Mouse (Mus musculus) hindbrain, embryonic 11.5 days (tissue): ENCODE results near the gene Tppp2. TPM values are rescaled to one million over a fixed set of nuclear protein-coding genes. Genes with fewer than 3 reads are reported as not detected.

ENCODE experiments used
- ATAC-seq: fragments of 200-750 bp; cut with Nextera tagmentation; 2 replicates; pipeline ENCODE4 v1.8.0; 2017; ENCODE audit warnings: mild to moderate bottlenecking, moderate TSS enrichment, moderate library complexity; ENCODE audit not compliant: low FRiP score
- DNase-seq: peaks from one replicate; pipeline ENCODE4 v3.0.0-alpha.2; 2015; ENCODE audit warnings: low spot score
- H3K27ac ChIP-seq: fragments of 300-500 bp; sonication (generic); 2 replicates; pipeline ENCODE4 v1.5.1; 2014; ENCODE audit warnings: mild to moderate bottlenecking, low read depth, low read length
- H3K27me3 ChIP-seq: fragments of 300-500 bp; sonication (generic); 2 replicates; pipeline ENCODE4 v1.6.1; 2014; ENCODE audit warnings: mild to moderate bottlenecking, low read length, moderate library complexity, mixed read lengths; ENCODE audit not compliant: control insufficient read depth, insufficient read depth
- H3K36me3 ChIP-seq: fragments of 300-500 bp; sonication (generic); 2 replicates; pipeline ENCODE4 v1.6.1; 2014; ENCODE audit warnings: mild to moderate bottlenecking, low read length, moderate library complexity, mixed read lengths; ENCODE audit not compliant: control insufficient read depth, insufficient read depth
- H3K4me1 ChIP-seq: fragments of 300-500 bp; sonication (generic); replicated peaks from 2 replicates; pipeline ENCODE4 v1.6.1; 2014; ENCODE audit warnings: low read length, mixed read lengths; ENCODE audit not compliant: control insufficient read depth, insufficient read depth
- H3K4me2 ChIP-seq: fragments of 300-500 bp; sonication (generic); replicated peaks from 2 replicates; pipeline ENCODE4 v1.6.1; 2014; ENCODE audit warnings: mild to moderate bottlenecking, low read depth, low read length
- H3K4me3 ChIP-seq: fragments of 300-500 bp; sonication (generic); 2 replicates; pipeline ENCODE4 v1.5.1; 2014; ENCODE audit warnings: low read depth, low read length
- H3K9ac ChIP-seq: fragments of 300-500 bp; sonication (generic); 2 replicates; pipeline ENCODE4 v1.6.1; 2014; ENCODE audit warnings: low read depth, low read length
- H3K9me3 ChIP-seq: fragments of 300-500 bp; sonication (generic); 2 replicates; pipeline ENCODE4 v1.6.1; 2016; ENCODE audit warnings: low read length; ENCODE audit not compliant: control insufficient read depth
- WGBS: fragments of 180-500 bp; shearing (Covaris S2); extraction: QIAGEN DNeasy Blood & Tissue Kit; methylation state at CpG from one replicate; pipeline ENCODE4 v1.1.7; 2014; 5-methylcytosine and 5-hydroxymethylcytosine counted together
- polyA plus RNA-seq: library from polyadenylated mRNA; unstranded; fragments of >200 nt; fragmentation: Nextera tagmentation; extraction: Ambion mirVana; gene quantifications from 2 replicates; pipeline ENCODE4 v1.2.1, GENCODE M21; 2014

The Tppp2 gene
- polyA plus RNA-seq, 1 experiment from 2014 or later = not detected

DNA sequence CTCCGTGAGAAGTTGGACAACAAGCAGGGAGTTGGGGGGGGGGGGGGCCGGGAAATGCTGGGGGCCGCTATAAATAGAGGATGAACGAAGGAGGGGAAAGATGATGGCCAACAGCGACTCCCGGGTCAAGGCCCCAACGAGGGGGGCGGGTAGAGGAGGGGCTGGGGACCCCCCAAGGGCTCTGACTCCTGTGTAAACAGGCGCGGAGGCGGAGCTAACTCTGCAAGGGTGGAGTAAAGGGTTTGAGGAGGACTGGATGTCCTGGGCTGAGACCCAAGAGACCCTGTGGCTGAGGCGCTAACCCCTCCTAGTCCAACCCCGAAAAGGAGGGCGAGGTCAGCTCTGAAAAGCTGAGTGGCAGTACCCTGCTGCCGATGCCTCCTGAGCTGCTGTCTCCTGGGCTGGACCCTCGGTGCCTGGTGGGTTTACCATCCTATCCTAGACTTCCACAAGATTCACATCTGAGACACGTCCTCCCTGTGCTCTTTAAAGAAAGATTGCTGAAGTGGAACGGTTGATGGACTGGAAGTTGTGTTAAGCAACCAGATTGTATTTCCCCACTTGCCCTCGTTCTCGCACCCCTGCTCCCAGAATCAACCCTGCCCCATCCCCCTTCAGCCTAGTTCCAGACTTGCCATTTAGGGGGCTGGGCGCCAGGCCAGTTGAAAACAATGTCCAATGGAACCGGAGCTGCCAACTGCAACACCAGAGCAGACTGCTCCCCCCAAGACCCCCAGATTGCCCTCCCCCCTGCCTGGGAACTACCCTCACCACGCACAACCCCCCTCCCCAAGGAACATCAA is 4.1 kb upstream of the Tppp2 start, which contains the start of gene Ndrg2:
Gene Ndrg2 (minus strand): TSS at position 199 of the 803 bp plus-strand sequence.
- Histone ChIP-seq H3K27me3 (peaks cover 12% of the 10 kb centered on the region), H3K4me3 (peak within 1 kb of the TSS; percentile 53), H3K9ac (peak within 1 kb of the TSS; percentile 59), H3K4me1 (peaks cover 6% of the 10 kb centered on the region; the same call in 1 of the 2 replicates), H3K9me3 (no peaks in the 10 kb centered on the region), H3K4me2 (peak within 1 kb of the TSS; percentile 99), H3K27ac (no peak within 1 kb of the TSS), H3K36me3 (no peaks in the 10 kb centered on the region)
- WGBS = 3% methylated on average over 23 of the region's 23 CpGs
- ATAC-seq (peak; percentile 62), DNase-seq (peak; percentile 57)

DNA sequence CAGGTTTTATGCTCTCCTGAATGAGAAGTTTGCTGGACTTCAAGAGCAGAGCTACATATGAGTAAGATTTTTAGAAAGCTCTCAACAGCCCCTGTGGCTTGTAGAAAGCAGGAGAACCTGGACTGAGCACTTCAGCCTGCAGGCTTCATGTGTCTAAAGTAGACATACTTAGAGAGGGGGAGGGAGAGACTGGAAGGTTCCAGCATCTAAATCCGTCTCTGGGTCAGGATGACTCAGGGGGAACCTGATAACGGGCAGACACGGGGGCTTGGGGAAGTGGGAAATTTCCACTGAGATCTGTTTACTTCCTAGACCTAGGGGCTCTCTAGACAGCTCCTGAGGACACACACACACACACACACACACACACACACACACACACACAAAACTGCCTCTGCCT is 3.2 kb upstream of the Tppp2 start:
- DNase-seq (no peak), ATAC-seq (no peak)
- peaks cover 12% of the 10 kb centered on the region for H3K27me3 ChIP-seq
- peaks cover 6% of the 10 kb centered on the region; the same call in 1 of the 2 replicates for H3K4me1 ChIP-seq
- H3K9me3 ChIP-seq = no peaks in the 10 kb centered on the region
- whole genome bisulfite sequencing = 43% methylated on average over 3 of the region's 3 CpGs
- H3K36me3 ChIP-seq = no peaks in the 10 kb centered on the region
- no peak overlapping the region for H3K4me2 ChIP-seq
- H3K4me3 ChIP-seq = no peak overlapping the region
- no peak overlapping the region for H3K9ac ChIP-seq
- no peak overlapping the region for H3K27ac ChIP-seq

DNA sequence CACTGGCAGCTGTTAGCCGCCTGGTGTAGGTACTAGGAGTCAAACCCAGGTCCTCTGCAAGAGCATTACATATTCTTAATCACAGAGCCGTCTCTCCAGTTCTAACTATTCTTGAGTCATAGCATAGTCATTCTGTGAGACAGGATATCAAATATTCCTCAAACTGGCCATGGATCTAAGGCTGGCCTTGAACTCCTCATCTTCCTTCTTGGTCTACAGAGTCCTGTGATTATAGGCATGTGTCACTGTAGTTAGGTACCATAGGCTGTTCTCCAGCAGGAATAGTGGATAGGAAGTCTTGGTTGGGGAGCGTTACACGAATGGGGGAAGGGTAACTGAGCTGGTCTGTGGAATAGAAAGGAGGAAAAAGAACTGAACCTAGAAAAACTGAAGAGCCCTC is 1.7 kb upstream of the Tppp2 start:
- Histone ChIP-seq H3K4me2 (no peak overlapping the region), H3K36me3 (no peaks in the 10 kb centered on the region), H3K4me3 (no peak overlapping the region), H3K27me3 (peaks cover 12% of the 10 kb centered on the region), H3K27ac (no peak overlapping the region), H3K9ac (no peak overlapping the region), H3K4me1 (peaks cover 6% of the 10 kb centered on the region; the same call in 1 of the 2 replicates), H3K9me3 (no peaks in the 10 kb centered on the region)
- DNase-seq = no peak
- no peak for ATAC-seq
- WGBS = 89% methylated on average over 4 of the region's 4 CpGs

- H3K9me3 ChIP-seq = no peaks in the 10 kb centered on the region
- DNase-seq (no peak), ATAC-seq (no peak)
- H3K4me2 ChIP-seq = no peak overlapping the region
- H3K4me1 ChIP-seq = peaks cover 6% of the 10 kb centered on the region; the same call in 1 of the 2 replicates
- no peaks in the 10 kb centered on the region for H3K36me3 ChIP-seq
- H3K27me3 ChIP-seq = peaks cover 6% of the 10 kb centered on the region
- H3K27ac ChIP-seq = no peak overlapping the region
- H3K4me3 ChIP-seq = no peak overlapping the region
- 87% methylated on average over 4 of the region's 4 CpGs for WGBS
- no peak overlapping the region for H3K9ac ChIP-seq
These were observed 741 bp downstream of the Tppp2 start for GRCm38 (mm10) chr14:51918966-51919365.

DNA sequence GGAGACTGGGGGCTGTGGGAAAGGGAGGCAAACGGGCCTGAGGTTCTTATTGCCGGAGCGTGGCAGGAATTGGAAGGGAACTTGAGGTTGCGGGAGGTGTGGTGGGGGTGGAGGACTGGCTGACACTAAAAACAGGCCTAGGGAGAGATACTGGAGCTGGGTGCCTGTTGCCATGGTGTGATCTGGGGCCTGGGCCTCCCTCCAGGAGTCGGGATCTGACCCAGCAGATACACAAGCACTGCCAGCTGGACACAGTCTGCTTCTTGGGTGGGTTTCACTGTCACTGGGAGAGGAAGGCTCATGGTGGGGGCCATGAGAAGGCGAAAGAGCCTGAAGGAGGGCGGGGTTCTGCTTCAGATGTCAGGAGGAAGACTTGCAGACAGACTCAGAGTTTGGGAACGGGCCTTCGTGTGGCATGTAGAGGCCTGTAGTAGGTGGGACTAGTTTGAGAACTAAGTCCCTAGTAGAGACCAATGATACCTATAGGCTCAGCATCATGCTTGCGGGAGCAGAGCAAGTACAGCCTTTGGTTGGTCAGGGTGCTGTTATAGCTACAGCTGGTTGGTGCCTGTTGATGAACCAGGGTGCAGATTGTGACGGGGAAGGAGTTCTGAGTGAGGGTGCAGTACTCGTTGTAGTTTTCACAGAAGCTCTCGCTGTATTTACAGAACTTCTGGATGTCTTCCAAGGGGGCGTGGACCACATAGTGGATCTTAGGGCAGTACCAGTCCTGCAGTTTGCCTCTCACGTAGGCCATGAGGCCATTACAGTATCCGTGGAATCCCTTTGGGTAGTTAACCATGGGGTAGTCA is 3.7 kb downstream of the Tppp2 start:
- Histone ChIP-seq H3K9ac (no peak overlapping the region), H3K27ac (no peak overlapping the region), H3K9me3 (no peaks in the 10 kb centered on the region), H3K27me3 (no peaks in the 10 kb centered on the region), H3K4me3 (no peak overlapping the region), H3K4me2 (no peak overlapping the region), H3K36me3 (no peaks in the 10 kb centered on the region), H3K4me1 (no peaks in the 10 kb centered on the region)
- ATAC-seq (no peak), DNase-seq (no peak)
- WGBS = 88% methylated on average over 16 of the region's 16 CpGs

- no peak within 1 kb of the TSS for H3K4me3 ChIP-seq
- no peak for ATAC-seq
- WGBS = 92% methylated on average over 7 of the region's 7 CpGs
- H3K9me3 ChIP-seq = no peaks in the 10 kb centered on the region
- no peaks in the 10 kb centered on the region for H3K27me3 ChIP-seq
- DNase-seq = no peak
- H3K27ac ChIP-seq = no peak within 1 kb of the TSS
- H3K4me1 ChIP-seq = no peaks in the 10 kb centered on the region
- no peak within 1 kb of the TSS for H3K4me2 ChIP-seq
- no peak within 1 kb of the TSS for H3K9ac ChIP-seq
- H3K36me3 ChIP-seq = no peaks in the 10 kb centered on the region
These were observed 4.3 kb downstream of the Tppp2 start, which contains the start of gene Rnase13 for GRCm38 (mm10) chr14:51922571-51922865. TSS of gene Rnase13 (minus strand) at chr14:51922773.

DNA sequence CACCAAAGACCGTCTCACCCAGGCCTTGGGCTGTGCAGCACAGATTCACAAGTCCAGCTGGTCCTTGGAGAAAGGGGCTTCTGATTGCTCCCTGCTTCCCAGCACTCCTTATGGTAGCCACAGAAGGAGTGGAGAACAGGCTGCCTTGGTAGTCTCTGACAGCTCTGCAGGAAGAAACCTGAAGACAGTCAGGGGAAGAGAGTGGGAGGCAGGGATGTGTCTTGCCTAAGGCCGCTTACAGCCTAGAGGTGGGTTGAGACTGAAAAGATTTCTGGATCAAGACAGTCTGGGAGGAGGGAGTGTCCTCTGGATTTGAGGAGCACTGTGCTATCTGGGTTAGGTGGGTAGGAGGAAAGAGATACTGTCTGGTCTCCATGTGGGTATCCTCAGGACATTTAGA is 4.7 kb downstream of the Tppp2 start:
- H3K36me3 ChIP-seq = no peaks in the 10 kb centered on the region
- 94% methylated on average over 2 of the region's 2 CpGs for WGBS
- H3K9ac ChIP-seq = no peak overlapping the region
- DNase-seq (no peak), ATAC-seq (no peak)
- H3K4me2 ChIP-seq = no peak overlapping the region
- H3K9me3 ChIP-seq = no peaks in the 10 kb centered on the region
- no peak overlapping the region for H3K27ac ChIP-seq
- H3K4me1 ChIP-seq = no peaks in the 10 kb centered on the region
- H3K4me3 ChIP-seq = no peak overlapping the region
- H3K27me3 ChIP-seq = no peaks in the 10 kb centered on the region

DNA sequence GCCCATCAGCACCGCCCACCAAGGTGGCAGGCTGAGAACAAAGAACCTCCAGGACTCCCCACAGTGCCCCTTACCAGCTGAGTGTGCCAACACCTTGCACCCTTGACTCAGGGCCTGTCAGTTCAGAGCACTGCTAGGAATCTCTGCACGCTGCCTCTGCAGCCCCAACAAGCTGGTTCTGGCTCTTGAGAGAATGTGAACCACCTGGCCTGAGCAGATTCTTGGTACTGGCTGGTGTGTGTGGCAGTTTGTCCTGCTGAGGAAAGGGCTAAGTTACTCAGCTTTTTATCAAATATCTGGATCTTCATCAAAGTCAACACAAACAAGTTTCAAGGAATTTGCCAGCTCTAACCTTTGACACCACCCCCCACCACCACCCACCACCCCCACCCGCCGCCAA is 5.3 kb downstream of the Tppp2 start:
- Histone ChIP-seq H3K4me2 (no peak overlapping the region), H3K27me3 (no peaks in the 10 kb centered on the region), H3K4me1 (no peaks in the 10 kb centered on the region), H3K9me3 (no peaks in the 10 kb centered on the region), H3K9ac (no peak overlapping the region), H3K4me3 (no peak overlapping the region), H3K36me3 (no peaks in the 10 kb centered on the region), H3K27ac (no peak overlapping the region)
- DNase-seq = no peak
- WGBS = 61% methylated on average over 4 of the region's 4 CpGs
- ATAC-seq = no peak
